Mouse (Mus musculus) kidney, adult 2 months (tissue): Measurements from ENCODE around the gene Col13a1. TPM values are rescaled to one million over a fixed set of nuclear protein-coding genes. Genes with fewer than 3 reads are reported as not detected.

Experiments used
- DNase-seq: peaks from one replicate; pipeline ENCODE4 v3.0.0; 2021
- H3K27ac ChIP-seq: fragments of 200-500 bp; 2 replicates; pipeline ENCODE4 v1.5.1; 2012; ENCODE audit warnings: low read depth, low read length, control low read depth, inconsistent platforms; ENCODE audit not compliant: insufficient read depth
- H3K27me3 ChIP-seq: fragments of 200-500 bp; replicated peaks from 2 replicates; pipeline ENCODE4 v1.6.1; 2012; ENCODE audit warnings: mild to moderate bottlenecking, moderate library complexity, low read length, inconsistent platforms; ENCODE audit not compliant: control insufficient read depth, insufficient read depth
- H3K36me3 ChIP-seq: fragments of 200-500 bp; 2 replicates; pipeline ENCODE4 v1.6.1; 2012; ENCODE audit warnings: mild to moderate bottlenecking, moderate library complexity, low read length, inconsistent platforms; ENCODE audit not compliant: control insufficient read depth, insufficient read depth
- H3K4me1 ChIP-seq: fragments of 200-500 bp; 2 replicates; pipeline ENCODE4 v1.6.1; 2011; ENCODE audit warnings: low read length; ENCODE audit not compliant: control insufficient read depth, insufficient read depth
- H3K4me3 ChIP-seq: fragments of 200-500 bp; 2 replicates; pipeline ENCODE4 v1.5.1; 2011; ENCODE audit warnings: mild to moderate bottlenecking, low read depth, low read length, control low read depth; ENCODE audit not compliant: insufficient read depth
- CTCF ChIP-seq: fragments of 200-500 bp; conservative IDR thresholded peaks from 2 replicates; pipeline ENCODE4 v1.5.1; 2011; ENCODE audit warnings: low read depth, mild to moderate bottlenecking, control low read depth, low read length, moderate library complexity, mixed read lengths; ENCODE audit not compliant: insufficient read depth, insufficient read length
- POLR2A ChIP-seq: fragments of 200-500 bp; IDR thresholded peaks from one replicate; pipeline ENCODE4 v1.6.1; 2011; ENCODE audit warnings: low read depth, low read length, control low read depth
- WGBS: fragments of 180-500 bp; shearing (Covaris S2); methylation state at CpG from one replicate; pipeline ENCODE4 v1.1.7; 2018; 5-methylcytosine and 5-hydroxymethylcytosine counted together
- polyA plus RNA-seq: library from polyadenylated mRNA; depleted of rRNA; stranded (reverse); fragments of >200 nt; gene quantifications from 2 replicates; pipeline ENCODE4 v1.2.3, GENCODE M21; 2012

Gene Col13a1
- polyA plus RNA-seq, 1 experiment = 0.44 TPM

DNA sequence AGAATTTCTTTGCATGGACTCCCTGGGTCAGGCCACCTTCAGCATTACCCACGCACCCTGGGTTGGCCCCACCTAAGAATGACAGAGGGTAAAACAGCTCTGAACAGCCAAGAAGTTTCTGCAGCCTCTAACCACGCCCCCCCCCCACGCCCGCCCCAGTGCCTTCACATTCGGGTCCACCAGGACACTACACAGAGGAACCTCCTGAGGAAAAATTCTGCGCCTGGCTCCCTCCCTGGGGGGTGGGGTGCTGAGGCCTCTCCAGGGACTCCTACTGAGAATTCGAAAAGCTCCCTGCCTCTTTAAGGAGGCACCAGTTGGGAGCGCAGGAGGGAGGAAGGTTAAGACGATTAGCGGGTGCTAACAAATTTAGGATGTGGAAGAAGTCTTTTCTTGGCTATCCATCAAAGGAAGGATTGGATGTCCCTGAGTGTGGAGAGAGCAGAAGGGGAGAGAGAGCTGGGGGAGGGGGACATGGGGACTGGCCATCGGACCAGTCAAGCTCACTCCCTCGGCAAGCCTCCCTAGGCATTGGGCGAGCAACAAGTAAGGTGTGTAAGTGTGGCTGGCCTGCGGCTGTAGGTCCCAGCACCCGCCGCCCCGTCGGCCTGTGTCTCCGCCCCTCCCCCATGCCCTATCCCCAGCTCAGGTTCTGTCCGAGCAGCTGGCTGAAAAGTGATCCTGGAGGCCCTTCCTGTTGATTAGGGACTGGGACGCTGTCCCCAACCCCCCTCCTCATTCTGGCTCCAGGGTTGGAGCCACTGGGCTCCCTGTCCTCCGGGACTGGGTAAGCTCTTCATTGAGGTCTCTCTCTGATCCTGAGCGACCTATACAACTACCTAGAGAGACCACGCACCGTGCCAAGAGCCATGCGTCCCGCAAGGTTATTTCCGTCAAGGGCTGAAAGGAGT is 42.4 kb downstream of the Col13a1 start:
- H3K4me1 ChIP-seq = 0 out of 2 replicates have a peak, but pooled peaks cover 2% of the 10 kb centered on the region
- H3K36me3 ChIP-seq = no peaks in the 10 kb centered on the region
- 16% methylated on average over 28 of the region's 28 CpGs for WGBS
- TF ChIP-seq CTCF (no peak), POLR2A (no peak)
- no peak overlapping the region for H3K27ac ChIP-seq
- no peak overlapping the region for H3K4me3 ChIP-seq
- H3K27me3 ChIP-seq = no peaks in the 10 kb centered on the region
- no peak for DNase-seq

GRCm38 (mm10) chr10:61931678-61932077 is 47.2 kb downstream of the Col13a1 start:
- H3K36me3 ChIP-seq = no peaks in the 10 kb centered on the region
- H3K27me3 ChIP-seq = no peaks in the 10 kb centered on the region
- H3K4me1 ChIP-seq = peaks cover 8% of the 10 kb centered on the region; the same call in 1 of the 2 replicates
- DNase-seq = peak; percentile 16
- no peak overlapping the region for H3K27ac ChIP-seq
- no peak for TF ChIP-seq CTCF
- TF ChIP-seq POLR2A = no peak
- no peak overlapping the region for H3K4me3 ChIP-seq
- WGBS = 40% methylated on average over 6 of the region's 6 CpGs

GRCm38 (mm10) chr10:61929901-61930300 is 49.0 kb downstream of the Col13a1 start:
- Histone ChIP-seq H3K27ac (no peak overlapping the region), H3K4me3 (no peak overlapping the region), H3K4me1 (peaks cover 6% of the 10 kb centered on the region; the same call in 1 of the 2 replicates), H3K36me3 (no peaks in the 10 kb centered on the region), H3K27me3 (no peaks in the 10 kb centered on the region)
- TF ChIP-seq CTCF (no peak), POLR2A (no peak)
- DNase-seq = no peak
- WGBS = 71% methylated on average over 6 of the region's 6 CpGs

- H3K4me3 ChIP-seq = no peak overlapping the region
- H3K4me1 ChIP-seq = peaks cover 6% of the 10 kb centered on the region; the same call in 1 of the 2 replicates
- no peak for TF ChIP-seq POLR2A
- H3K36me3 ChIP-seq = no peaks in the 10 kb centered on the region
- 14% methylated on average over 24 of the region's 24 CpGs for WGBS
- no peaks in the 10 kb centered on the region for H3K27me3 ChIP-seq
- peak overlapping the region; percentile 35; the same call in 1 of the 2 replicates for H3K27ac ChIP-seq
- DNase-seq = peak; percentile 76
Measured at GRCm38 (mm10) chr10:61928725-61929651, 49.9 kb downstream of the Col13a1 start.

DNA sequence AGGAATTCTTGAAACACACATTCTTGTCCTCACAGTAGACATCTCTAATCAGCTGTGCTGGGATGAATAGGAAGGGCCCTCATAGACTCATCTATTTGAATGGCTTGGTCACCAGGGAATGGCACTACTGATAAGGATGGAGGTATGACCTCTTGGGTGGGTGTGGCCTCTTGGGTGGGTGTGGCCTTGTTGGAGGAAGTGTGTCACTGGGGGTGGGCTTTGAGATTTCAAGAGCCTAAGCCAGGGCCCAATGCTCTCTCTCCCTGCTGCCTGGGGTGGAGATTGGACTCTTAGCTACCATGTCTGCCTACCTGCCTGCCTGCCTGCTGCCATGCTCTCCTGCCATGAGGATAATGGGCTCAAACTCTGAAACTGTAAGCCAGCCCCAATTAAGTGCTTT is 53.2 kb downstream of the Col13a1 start:
- no peak for DNase-seq
- TF ChIP-seq POLR2A (no peak), CTCF (no peak)

DNA sequence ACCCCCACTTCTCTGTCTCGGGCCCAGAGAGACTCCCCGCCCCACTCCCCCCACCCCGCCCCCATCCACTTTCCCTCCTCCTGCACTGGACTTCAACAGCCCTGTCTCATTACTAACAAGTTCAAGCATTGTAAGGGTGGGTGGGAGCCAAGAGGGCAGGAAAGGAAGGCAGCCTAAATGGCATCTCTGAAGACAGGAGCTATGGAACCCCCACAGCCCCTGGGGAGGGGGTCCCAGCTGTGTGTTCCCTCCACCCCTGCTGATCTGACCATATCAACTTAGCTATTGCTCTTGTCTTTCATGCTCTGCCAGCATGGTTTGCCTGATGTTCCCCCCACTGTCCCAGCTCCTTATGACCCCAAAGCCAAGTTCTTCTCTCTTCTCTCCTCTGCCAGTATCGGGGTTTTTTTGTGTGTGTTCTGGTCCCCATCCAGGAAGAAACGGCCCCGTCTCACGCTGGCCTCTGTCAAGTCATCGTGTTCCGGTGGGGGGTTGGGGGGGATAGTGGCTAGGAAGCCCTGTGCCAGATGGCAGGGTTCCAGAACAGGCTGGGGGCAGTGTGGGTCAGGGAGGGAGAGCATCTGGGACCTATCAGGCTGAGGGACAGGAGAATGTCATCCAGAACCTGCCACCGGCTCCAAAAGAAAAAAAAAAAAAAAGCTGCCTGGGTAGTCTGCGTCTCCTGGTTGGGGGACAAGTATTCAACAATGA is 58.1 kb downstream of the Col13a1 start:
- Histone ChIP-seq H3K4me3 (no peak overlapping the region), H3K27me3 (no peaks in the 10 kb centered on the region), H3K4me1 (no peaks in the 10 kb centered on the region), H3K36me3 (no peaks in the 10 kb centered on the region), H3K27ac (no peak overlapping the region)
- DNase-seq = peak; percentile 31
- TF ChIP-seq POLR2A = no peak
- no peak for TF ChIP-seq CTCF
- 24% methylated on average over 11 of the region's 11 CpGs for WGBS

More for the DNA sequence above, 53.2 kb downstream of the Col13a1 start:
- H3K4me1 ChIP-seq = peaks cover 6% of the 10 kb centered on the region; the same call in 1 of the 2 replicates
- no peaks in the 10 kb centered on the region for H3K27me3 ChIP-seq
- no peak overlapping the region for H3K4me3 ChIP-seq
- no peak overlapping the region for H3K27ac ChIP-seq
- H3K36me3 ChIP-seq = no peaks in the 10 kb centered on the region
